Mouse (Mus musculus) liver, postnatal 0 days (tissue): ENCODE measurements around the gene Ano5.

ENCODE experiments used
- CTCF ChIP-seq: sonication (generic); IDR thresholded peaks from 2 replicates; pipeline ENCODE4 v1.5.1; 2016; ENCODE audit warnings: antibody characterized with exemption, low read depth
- EP300 ChIP-seq: IDR thresholded peaks from 2 replicates; pipeline ENCODE4 v1.6.1; 2016; ENCODE audit warnings: antibody characterized with exemption, low read depth, mild to moderate bottlenecking

DNA sequence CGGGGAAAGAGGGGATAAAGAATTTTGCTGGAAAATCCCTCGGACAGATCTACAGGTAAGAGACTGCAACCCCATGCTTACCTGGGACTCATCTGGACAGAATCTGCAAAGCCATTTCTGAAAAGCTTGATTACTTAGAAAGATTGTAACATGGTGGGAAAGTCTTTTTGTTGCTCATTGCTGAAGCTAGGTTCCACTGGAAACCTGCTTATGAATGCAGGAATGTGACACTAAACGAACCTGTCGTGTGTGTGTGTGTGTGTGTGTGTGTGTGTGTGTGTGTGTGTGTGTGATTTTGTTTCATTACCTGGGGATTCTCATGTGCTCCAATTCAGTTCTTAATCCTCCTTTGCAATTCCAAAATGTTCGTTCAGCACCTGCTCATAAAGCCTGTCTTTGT, 111.8 kb downstream of the Ano5 start:
- TF ChIP-seq CTCF, result no peak
- TF ChIP-seq EP300, result no peak
